Mouse (Mus musculus) adrenal gland, adult 2 months (tissue): Measurements from ENCODE around the gene Tpm3. TPM values are rescaled to one million over a fixed set of nuclear protein-coding genes. Genes with fewer than 3 reads are reported as not detected.

Experiments used
- DNase-seq: peaks from one replicate; pipeline ENCODE4 v3.0.0; 2021
- microRNA-seq, 2 experiments: library from miRNA; unstranded; fragments of <30 nt; microRNA quantifications; one replicate each; pipeline ENCODE4 v1.2.0; 2021
- polyA plus RNA-seq: library from polyadenylated mRNA; depleted of rRNA; stranded (reverse); fragments of >200 nt; gene quantifications from 2 replicates; pipeline ENCODE4 v1.2.3, GENCODE M21; 2012; rRNA removed
- total RNA-seq, 2 experiments: library from RNA; stranded (reverse); gene quantifications; 2 replicates each; pipeline ENCODE4 v1.2.3; 2021

Tpm3 gene
- total and polyA plus RNA-seq, 3 experiments = 86.7 to 209 (median 198) TPM

DNA sequence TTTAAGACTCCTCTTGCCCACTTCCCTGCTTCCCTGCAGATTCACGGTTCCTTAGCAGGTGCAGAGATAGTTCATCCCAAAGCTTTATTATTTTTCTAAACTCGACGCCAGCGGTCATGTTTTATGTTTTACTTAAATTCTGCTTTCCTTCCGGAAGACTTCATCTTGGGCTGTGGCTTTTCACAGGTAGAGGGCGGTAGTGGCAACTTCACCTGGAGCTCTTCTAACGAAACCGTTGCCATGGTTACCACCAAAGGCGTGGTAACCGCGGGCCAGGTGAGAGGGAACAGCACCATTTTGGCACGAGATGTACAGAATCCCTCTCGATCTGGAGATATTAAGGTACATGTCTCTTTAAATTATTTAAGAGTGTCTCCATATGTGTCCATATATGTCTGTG lies 64.2 kb downstream of the Tpm3 start:
- no peak for DNase-seq

DNA sequence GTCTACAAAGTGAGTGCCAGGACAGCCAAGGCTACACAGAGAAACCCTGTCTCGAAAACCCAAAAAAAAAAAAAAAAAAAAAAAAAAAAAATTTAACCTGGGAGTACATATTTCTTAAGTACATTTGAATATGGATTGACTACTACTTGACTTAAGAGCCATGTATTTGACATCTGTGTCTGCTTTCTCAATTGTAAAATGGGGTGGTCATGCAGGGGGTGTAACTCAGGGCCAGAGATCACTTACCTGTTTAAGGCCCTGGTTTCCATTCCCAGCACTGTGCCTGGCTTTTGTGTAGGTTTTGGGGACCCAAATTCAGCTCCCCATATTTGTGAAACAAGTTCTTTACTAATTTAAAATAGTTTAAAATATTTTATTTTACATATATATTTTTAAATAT lies 65.2 kb downstream of the Tpm3 start:
- no peak for DNase-seq

DNA sequence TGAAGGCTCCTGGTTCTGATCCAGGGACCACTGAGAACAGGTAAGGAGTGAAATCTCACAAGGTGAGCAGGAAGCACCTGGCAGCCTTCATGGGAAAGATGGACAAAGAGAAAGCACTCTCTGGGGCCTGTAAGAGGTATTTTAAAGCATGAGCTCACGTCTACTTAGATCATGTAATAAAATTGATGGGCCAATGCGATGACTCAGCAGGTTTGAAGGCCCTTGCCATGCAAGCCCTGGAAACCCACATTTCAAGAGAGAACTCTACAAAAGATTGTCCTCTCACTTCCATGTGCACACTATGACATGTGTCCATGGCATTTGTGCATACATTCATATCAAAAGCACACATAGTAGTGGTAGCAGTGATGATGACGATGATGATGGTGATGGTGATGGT lies 67.5 kb downstream of the Tpm3 start:
- peak; percentile 67 for DNase-seq

DNA sequence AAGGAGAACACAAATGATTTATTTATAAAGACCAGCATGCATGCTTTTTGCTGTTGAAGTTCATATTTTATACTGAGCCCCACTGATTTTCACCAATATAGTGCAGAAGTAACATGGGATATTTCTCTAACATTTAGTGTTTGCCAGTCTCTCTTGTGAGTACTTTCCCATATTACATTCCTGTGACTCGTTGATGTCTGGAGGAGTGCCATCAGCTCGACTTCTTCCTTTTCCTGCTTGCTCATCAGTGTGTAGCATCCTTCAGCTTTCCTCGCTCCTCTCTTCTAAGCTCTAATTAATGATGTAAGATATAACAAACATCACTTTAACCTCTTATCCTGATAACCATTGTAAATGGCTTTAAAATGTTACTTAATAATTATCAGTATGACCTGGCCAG lies 73.0 kb downstream of the Tpm3 start:
- DNase-seq = no peak

DNA sequence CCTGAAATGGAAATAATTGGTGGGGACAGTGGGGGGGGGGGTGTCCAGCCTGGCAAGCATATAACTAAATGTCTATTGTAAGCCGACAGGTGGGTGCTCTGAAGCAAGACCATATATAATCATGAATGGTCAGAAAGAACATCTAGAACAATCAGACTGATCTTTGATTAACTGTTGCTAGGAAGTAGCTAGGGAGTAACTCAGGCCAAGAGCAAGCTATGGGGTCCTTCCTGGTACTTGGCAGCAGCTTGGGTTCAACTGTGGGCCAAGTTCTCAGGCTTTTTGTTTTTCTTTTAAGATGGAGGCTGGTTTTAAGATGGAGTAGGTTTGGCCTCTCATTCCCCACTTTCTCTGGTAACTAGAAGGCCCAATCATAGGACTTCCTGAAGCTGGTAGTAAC lies 74.2 kb downstream of the Tpm3 start:
- DNase-seq = no peak

Small RNA genes within 50 kb of the gene (microRNA-seq; reads per million reads assigned to microRNA genes)
- gene Mir190b = 14.5 to 14.7 reads per million in 2 experiments

Other genes starting within 250 kb of the Tpm3 start
- gene She, start 241.3 kb upstream of the Tpm3 start, total RNA-seq = 10 to 100 TPM in 1 of 2 experiments, 1 to 10 TPM in 1; 5.8 to 11.3 TPM
- 2.8 and 4.0 TPM in 2 replicates for gene She, start 241.3 kb upstream of the Tpm3 start, polyA plus RNA-seq
- gene Il6ra, start 159.5 kb upstream of the Tpm3 start, total RNA-seq = 10 to 100 TPM in 1 of 2 experiments, 1 to 10 TPM in 1; 7.9 to 11.5 TPM
- 5.2 and 5.3 TPM in 2 replicates for gene Il6ra, start 159.5 kb upstream of the Tpm3 start, polyA plus RNA-seq
- gene Atp8b2, start 109.1 kb upstream of the Tpm3 start, total RNA-seq = 10 to 100 TPM; 31.9 to 40.1 TPM
- gene Atp8b2, start 109.1 kb upstream of the Tpm3 start, polyA plus RNA-seq = 32.5 and 51.2 TPM in 2 replicates
- gene Hax1, start 73.9 kb upstream of the Tpm3 start, total RNA-seq = 100 to 1,000 TPM; 160 to 164 TPM
- 42.8 and 63.1 TPM in 2 replicates for gene Hax1, start 73.9 kb upstream of the Tpm3 start, polyA plus RNA-seq
- 100 to 1,000 TPM in 1 of 2 experiments, 10 to 100 TPM in 1; 80.8 to 100 TPM for gene 4933434E20Rik, start 21.0 kb upstream of the Tpm3 start, total RNA-seq
- 13.8 and 14.8 TPM in 2 replicates for gene 4933434E20Rik, start 21.0 kb upstream of the Tpm3 start, polyA plus RNA-seq
- gene Ubap2l, start 20.0 kb upstream of the Tpm3 start, total RNA-seq = 100 to 1,000 TPM; 148 to 181 TPM
- 96.4 and 103 TPM in 2 replicates for gene Ubap2l, start 20.0 kb upstream of the Tpm3 start, polyA plus RNA-seq
- under 1 TPM; 0.63 to 0.66 TPM for gene Nup210l, start 31.5 kb downstream of the Tpm3 start, total RNA-seq
- gene Nup210l, start 31.5 kb downstream of the Tpm3 start, polyA plus RNA-seq = 0.26 TPM in 2 replicates
- gene Rps27, start 141.0 kb downstream of the Tpm3 start, total RNA-seq = 1,000 to 10,000 TPM; 2,025 to 2,159 TPM
- gene Rps27, start 141.0 kb downstream of the Tpm3 start, polyA plus RNA-seq = 179 and 206 TPM in 2 replicates
- gene Rab13, start 141.0 kb downstream of the Tpm3 start, total RNA-seq = 10 to 100 TPM; 24.4 to 33.6 TPM
- 14.3 and 22.0 TPM in 2 replicates for gene Rab13, start 141.0 kb downstream of the Tpm3 start, polyA plus RNA-seq
- gene Jtb, start 158.9 kb downstream of the Tpm3 start, total RNA-seq = 10 to 100 TPM; 57.9 to 69.1 TPM
- gene Jtb, start 158.9 kb downstream of the Tpm3 start, polyA plus RNA-seq = 182 and 198 TPM in 2 replicates
- 1 to 10 TPM in 1 of 2 experiments, under 1 TPM in 1; 0.61 to 1.2 TPM for gene Creb3l4, start 170.9 kb downstream of the Tpm3 start, total RNA-seq
- 0.28 and 0.61 TPM in 2 replicates for gene Creb3l4, start 170.9 kb downstream of the Tpm3 start, polyA plus RNA-seq
- gene Slc39a1, start 175.5 kb downstream of the Tpm3 start, total RNA-seq = 100 to 1,000 TPM; 124 to 160 TPM
- gene Slc39a1, start 175.5 kb downstream of the Tpm3 start, polyA plus RNA-seq = 93.2 and 105 TPM in 2 replicates
- 10 to 100 TPM; 41.5 to 46.5 TPM for gene Crtc2, start 181.5 kb downstream of the Tpm3 start, total RNA-seq
- gene Crtc2, start 181.5 kb downstream of the Tpm3 start, polyA plus RNA-seq = 60.1 and 74.9 TPM in 2 replicates
- gene Dennd4b, start 192.5 kb downstream of the Tpm3 start, total RNA-seq = 1 to 10 TPM; 7.8 to 7.9 TPM
- 27.9 and 28.6 TPM in 2 replicates for gene Dennd4b, start 192.5 kb downstream of the Tpm3 start, polyA plus RNA-seq
- 10 to 100 TPM; 54.8 to 72.5 TPM for gene Gatad2b, start 220.5 kb downstream of the Tpm3 start, total RNA-seq
- 15.0 and 20.1 TPM in 2 replicates for gene Gatad2b, start 220.5 kb downstream of the Tpm3 start, polyA plus RNA-seq